Mouse (Mus musculus): ENCODE measurements around the gene Cntrl. TPM values are rescaled to one million over a fixed set of nuclear protein-coding genes. Genes with fewer than 3 reads are reported as not detected.

The Cntrl gene
- polyA plus RNA-seq, 3 experiments from 2014 or later = 157 to 202 (median 161) TPM

- no peak for ATAC-seq
Observed at GRCm38 (mm10) chr2:35175281-35176065, 66.2 kb downstream of the Cntrl start.

GRCm38 (mm10) chr2:35178153-35178552 lies 68.9 kb downstream of the Cntrl start:
- no peak for ATAC-seq

- no peak for ATAC-seq
Observed at GRCm38 (mm10) chr2:35183115-35183673, 73.9 kb downstream of the Cntrl start.

- no peak for ATAC-seq
Observed at GRCm38 (mm10) chr2:35188929-35189328, 79.6 kb downstream of the Cntrl start.

- no peak for ATAC-seq
Observed at GRCm38 (mm10) chr2:35193976-35194375, 84.7 kb downstream of the Cntrl start.

- ATAC-seq = no peak
Observed at GRCm38 (mm10) chr2:35195626-35196544, 86.6 kb downstream of the Cntrl start.

- no peak for ATAC-seq
Observed at GRCm38 (mm10) chr2:35199541-35199940, 90.2 kb downstream of the Cntrl start.

GRCm38 (mm10) chr2:35199971-35200897 lies 90.9 kb downstream of the Cntrl start:
- ATAC-seq = peak; percentile 51

GRCm38 (mm10) chr2:35200898-35201668 lies 91.8 kb downstream of the Cntrl start, which contains the start of gene Rab14:
Gene Rab14 (minus strand): TSS chr2:35201120.
- ATAC-seq = peak; percentile 92

GRCm38 (mm10) chr2:35203729-35204128 lies 94.4 kb downstream of the Cntrl start:
- ATAC-seq = no peak

- ATAC-seq = no peak
Observed at GRCm38 (mm10) chr2:35206761-35207160, 97.5 kb downstream of the Cntrl start.

- no peak for ATAC-seq
Observed at GRCm38 (mm10) chr2:35208054-35208453, 98.8 kb downstream of the Cntrl start.

- peak; percentile 64 for ATAC-seq
Observed at GRCm38 (mm10) chr2:35208931-35209665, 99.8 kb downstream of the Cntrl start.

GRCm38 (mm10) chr2:35211681-35212080 lies 102.4 kb downstream of the Cntrl start:
- ATAC-seq = no peak

- no peak for ATAC-seq
Observed at GRCm38 (mm10) chr2:35213345-35213910, 104.1 kb downstream of the Cntrl start.

GRCm38 (mm10) chr2:35214881-35215358 lies 105.6 kb downstream of the Cntrl start:
- peak; percentile 65 for ATAC-seq

GRCm38 (mm10) chr2:35215363-35215762 lies 106.1 kb downstream of the Cntrl start:
- ATAC-seq = no peak

GRCm38 (mm10) chr2:35216701-35217100 lies 107.4 kb downstream of the Cntrl start:
- no peak for ATAC-seq

GRCm38 (mm10) chr2:35218736-35219135 lies 109.4 kb downstream of the Cntrl start:
- ATAC-seq = no peak
